Mouse (Mus musculus): ENCODE data around the gene Slc4a1ap. TPM values are rescaled to one million over a fixed set of nuclear protein-coding genes. Genes with fewer than 3 reads are reported as not detected.

The Slc4a1ap gene
- total and polyA plus RNA-seq, 3 experiments = 41.6 to 523 (median 41.7) TPM

GRCm38 (mm10) chr5:31596481-31597429 is 70.0 kb downstream of the Slc4a1ap start, which contains the start of gene Mrpl33 (continued):
- peak; percentile 97 for TF ChIP-seq SIN3A (IDR thresholded peaks at IDR 0.05; ENCODE audit: low read length)
- TF ChIP-seq CHD1 (IDR thresholded peaks at IDR 0.05; ENCODE audit: low read depth, low read length) = 0 out of 2 replicates have a peak, but pooled peaks have one; percentile 9
- TF ChIP-seq RAD21 (IDR thresholded peaks at IDR 0.05; ENCODE audit: low read depth, low read length) = peak; percentile 9; the same call in 1 of the 2 replicates
- no peak; the same call in 1 of the 2 replicates for TF ChIP-seq NRF1 (IDR thresholded peaks at IDR 0.05; ENCODE audit: insufficient read depth, low read depth, low read length, poor library complexity, severe bottlenecking)
- TF ChIP-seq GATA1 (IDR thresholded peaks at IDR 0.05; ENCODE audit: low read depth, low read length) = peak; percentile 88
- no peak for TF ChIP-seq ZKSCAN1 (IDR thresholded peaks at IDR 0.05; ENCODE audit: low read depth, low read length)
- TF ChIP-seq CHD2 (IDR thresholded peaks at IDR 0.05; ENCODE audit: low read length) = no peak; the same call in 1 of the 2 replicates
- TF ChIP-seq ZC3H11A (IDR thresholded peaks at IDR 0.05; ENCODE audit: low read depth, low read length) = no peak
- peak; percentile 97 for TF ChIP-seq POLR2AphosphoS2 (IDR thresholded peaks at IDR 0.05; ENCODE audit: low read length)
- peak; percentile 84 to 96 for TF ChIP-seq EP300 (IDR thresholded peaks at IDR 0.05; ENCODE audit: low read depth in 1 of 2, low read length in 2 of 2)
- 0 out of 2 replicates have a peak, but pooled peaks have one; percentile 18 for TF ChIP-seq E2F4 (IDR thresholded peaks at IDR 0.05; ENCODE audit: borderline replicate concordance, low read depth, low read length)

GRCm38 (mm10) chr5:31597430-31597944 is 70.7 kb downstream of the Slc4a1ap start:
- TF ChIP-seq MAX (IDR thresholded peaks at IDR 0.05; ENCODE audit: low read length) (0 out of 2 replicates have a peak, but pooled peaks have one; percentile 3), ETS1 (IDR thresholded peaks at IDR 0.05; ENCODE audit: low read depth, low read length) (peak; percentile 44; the same call in 1 of the 2 replicates), HCFC1 (IDR thresholded peaks at IDR 0.05; ENCODE audit: low read depth, low read length) (no peak), USF1 (IDR thresholded peaks at IDR 0.05; ENCODE audit: low read depth, low read length) (no peak), BHLHE40 (IDR thresholded peaks at IDR 0.05; ENCODE audit: borderline replicate concordance, low read depth, low read length) (no peak), RCOR1 (IDR thresholded peaks at IDR 0.05; ENCODE audit: low read depth, low read length) (peak; percentile 66; the same call in 1 of the 2 replicates), POLR2AphosphoS2 (IDR thresholded peaks at IDR 0.05; ENCODE audit: low read length) (no peak), TBP (IDR thresholded peaks at IDR 0.05; ENCODE audit: low read depth, low read length) (peak; percentile 80), TCF12 (IDR thresholded peaks at IDR 0.05; ENCODE audit: low read depth, low read length) (0 out of 2 replicates have a peak, but pooled peaks have one; percentile 37), POLR2A (IDR thresholded peaks at IDR 0.05; ENCODE audit: control insufficient read depth in 1 of 2, insufficient read depth in 1 of 2, low read depth in 1 of 2, low read length in 2 of 2, poor library complexity in 1 of 2) (peak in 1 of 2 experiments; percentile 20; a peak in 2 of 4 replicates), GATA1 (IDR thresholded peaks at IDR 0.05; ENCODE audit: low read depth, low read length) (peak; percentile 87), MYC (IDR thresholded peaks at IDR 0.05; ENCODE audit: low read depth, low read length) (peak; percentile 50; the same call in 1 of the 2 replicates), JUND (IDR thresholded peaks at IDR 0.05; ENCODE audit: low read depth, low read length) (peak; percentile 87), TAL1 (IDR thresholded peaks at IDR 0.05; ENCODE audit: low read length) (no peak)
- H3K27me3 ChIP-seq (ENCODE audit: control insufficient read depth in 1 of 2, insufficient read depth in 2 of 2, low read length in 2 of 2) = no peaks in the 10 kb centered on the region
- DNase-seq (ENCODE audit: low read depth, low spot score) = peak; percentile 81
- H3K27ac ChIP-seq (ENCODE audit: control insufficient read depth, low read depth, low read length) = peak overlapping the region; percentile 88
- H3K4me1 ChIP-seq (ENCODE audit: control insufficient read depth in 1 of 2, insufficient read depth in 2 of 2, low read length in 2 of 2) = peaks cover 14 to 58% of the 10 kb centered on the region in 2 experiments
- H3K4me3 ChIP-seq (ENCODE audit: control insufficient read depth in 1 of 2, insufficient read depth in 1 of 2, low read depth in 2 of 2, low read length in 2 of 2) = peak overlapping the region; percentile 72 to 86
- H3K79me2 ChIP-seq (ENCODE audit: control insufficient read depth, insufficient read depth, low read length, poor library complexity) = peaks cover 31% of the 10 kb centered on the region
- H3K9ac ChIP-seq (ENCODE audit: control insufficient read depth, low read depth, low read length, poor library complexity, severe bottlenecking) = peak overlapping the region; percentile 81
- peaks cover 0 to 49% of the 10 kb centered on the region in 2 experiments; a peak in 2 of 4 replicates for H3K36me3 ChIP-seq (ENCODE audit: control insufficient read depth in 1 of 2, insufficient read depth in 2 of 2, low read length in 2 of 2)
- no peaks in the 10 kb centered on the region for H3K9me3 ChIP-seq (replicated peaks; ENCODE audit: insufficient read depth, low read length)
